Mouse (Mus musculus): ENCODE results near the gene Fkbpl.

DNA sequence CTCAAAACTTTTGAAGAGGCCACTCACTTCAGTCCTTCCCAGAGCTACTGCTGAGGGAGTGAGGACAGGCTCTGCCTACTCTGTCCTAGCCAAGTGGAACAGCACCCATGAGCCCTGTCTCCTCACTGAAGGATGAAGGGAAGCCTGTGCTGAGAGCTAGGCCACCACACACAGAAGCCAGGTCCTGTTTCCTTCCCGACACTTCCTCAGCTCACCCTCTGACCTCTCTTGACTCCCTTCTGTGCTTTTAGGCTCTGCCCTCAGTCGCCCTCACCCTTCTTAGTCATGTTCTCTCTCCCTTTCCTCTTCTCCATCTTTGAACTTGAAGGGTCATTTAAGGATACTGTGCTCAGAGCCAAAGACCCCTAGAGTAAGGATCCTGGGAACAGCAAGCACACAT is 12.7 kb downstream of the Fkbpl start:
- TF ChIP-seq CTCF (IDR thresholded peaks at IDR 0.05; ENCODE audit: low read depth) (no peak), EP300 (optimal IDR thresholded peaks at IDR 0.05) (no peak)

Data from stomach, postnatal 0 days (tissue).